Mouse (Mus musculus): ENCODE results near the gene Rdh12.

The Rdh12 gene

GRCm38 (mm10) chr12:79253294-79254053, 44.8 kb downstream of the Rdh12 start:
- DNase-seq (ENCODE audit: low spot score in 2 of 2): no peak

GRCm38 (mm10) chr12:79254975-79255374, 46.3 kb downstream of the Rdh12 start:
- no peak for DNase-seq (ENCODE audit: low spot score in 2 of 2)

- DNase-seq (ENCODE audit: low spot score in 2 of 2): no peak
These were observed 51.4 kb downstream of the Rdh12 start for GRCm38 (mm10) chr12:79260154-79260553.

GRCm38 (mm10) chr12:79261035-79261434, 52.3 kb downstream of the Rdh12 start:
- no peak for DNase-seq (ENCODE audit: low spot score in 2 of 2)

Measured in spleen, postnatal 4 days (tissue).